Mouse (Mus musculus): ENCODE measurements at regions not wholly inside any gene's neighbourhood (a gene's known extent, or its start where the extent isn't known, plus 50 kb on each side); places are given as distances from the start of the nearest gene placed in this dataset.

GRCm38 (mm10) chr14:48896235-48896634 lies 169.7 kb upstream of the Ap5m1 start:
- Histone ChIP-seq H3K36me3 (ENCODE audit: control insufficient read depth, insufficient read depth) (no peaks in the 10 kb centered on the region), H3K79me2 (ENCODE audit: control insufficient read depth, insufficient read depth) (no peaks in the 10 kb centered on the region), H3K79me3 (ENCODE audit: low read depth) (no peaks in the 10 kb centered on the region), H3K4me3 (ENCODE audit: insufficient read depth, poor library complexity, severe bottlenecking) (no peak overlapping the region), H3ac (ENCODE audit: control insufficient read depth, insufficient read length, low read depth) (no peak overlapping the region), H3K27me3 (ENCODE audit: control insufficient read depth, insufficient read depth, insufficient read length) (peaks cover 7% of the 10 kb centered on the region)
- TF ChIP-seq USF1 (IDR thresholded peaks at IDR 0.05; ENCODE audit: low read depth) (no peak), CEBPB (IDR thresholded peaks at IDR 0.05; ENCODE audit: low read depth) (peak; percentile 100), MYOG (IDR thresholded peaks at IDR 0.05; ENCODE audit: control insufficient read depth, extremely low read depth, insufficient read length) (no peak), CTCF (IDR thresholded peaks at IDR 0.05; ENCODE audit: control insufficient read depth, insufficient read depth, insufficient read length) (no peak), MYOD1 (IDR thresholded peaks at IDR 0.05; ENCODE audit: control insufficient read depth, insufficient read length, low read depth) (no peak), MAX (IDR thresholded peaks at IDR 0.05) (peak; percentile 61), FOSL1 (IDR thresholded peaks at IDR 0.05; ENCODE audit: insufficient read depth, low read length, poor library complexity, severe bottlenecking) (peak; percentile 65)

GRCm38 (mm10) chr14:48891216-48891615 lies 174.7 kb upstream of the Ap5m1 start:
- TF ChIP-seq FOSL1 (IDR thresholded peaks at IDR 0.05; ENCODE audit: insufficient read depth, low read length, poor library complexity, severe bottlenecking) (no peak), MAX (IDR thresholded peaks at IDR 0.05) (no peak), MYOD1 (IDR thresholded peaks at IDR 0.05; ENCODE audit: control insufficient read depth, insufficient read length, low read depth) (no peak), CEBPB (IDR thresholded peaks at IDR 0.05; ENCODE audit: low read depth) (no peak), MYOG (IDR thresholded peaks at IDR 0.05; ENCODE audit: control insufficient read depth, extremely low read depth, insufficient read length) (no peak), USF1 (IDR thresholded peaks at IDR 0.05; ENCODE audit: low read depth) (no peak), CTCF (IDR thresholded peaks at IDR 0.05; ENCODE audit: control insufficient read depth, insufficient read depth, insufficient read length) (no peak)
- Histone ChIP-seq H3K27me3 (ENCODE audit: control insufficient read depth, insufficient read depth, insufficient read length) (peaks cover 12% of the 10 kb centered on the region), H3K79me2 (ENCODE audit: control insufficient read depth, insufficient read depth) (no peaks in the 10 kb centered on the region), H3K36me3 (ENCODE audit: control insufficient read depth, insufficient read depth) (no peaks in the 10 kb centered on the region), H3K79me3 (ENCODE audit: low read depth) (no peaks in the 10 kb centered on the region), H3ac (ENCODE audit: control insufficient read depth, insufficient read length, low read depth) (no peak overlapping the region), H3K4me3 (ENCODE audit: insufficient read depth, poor library complexity, severe bottlenecking) (no peak overlapping the region)

- TF ChIP-seq FOSL1 (IDR thresholded peaks at IDR 0.05; ENCODE audit: insufficient read depth, low read length, poor library complexity, severe bottlenecking) (no peak), MYOG (IDR thresholded peaks at IDR 0.05; ENCODE audit: control insufficient read depth, extremely low read depth, insufficient read length) (no peak), CEBPB (IDR thresholded peaks at IDR 0.05; ENCODE audit: low read depth) (no peak), MAX (IDR thresholded peaks at IDR 0.05) (no peak), MYOD1 (IDR thresholded peaks at IDR 0.05; ENCODE audit: control insufficient read depth, insufficient read length, low read depth) (no peak), USF1 (IDR thresholded peaks at IDR 0.05; ENCODE audit: low read depth) (no peak), CTCF (IDR thresholded peaks at IDR 0.05; ENCODE audit: control insufficient read depth, insufficient read depth, insufficient read length) (no peak)
- no peak overlapping the region for H3K4me3 ChIP-seq (ENCODE audit: insufficient read depth, poor library complexity, severe bottlenecking)
- H3K27me3 ChIP-seq (ENCODE audit: control insufficient read depth, insufficient read depth, insufficient read length), result peaks cover 15% of the 10 kb centered on the region
- H3K79me2 ChIP-seq (ENCODE audit: control insufficient read depth, insufficient read depth), result no peaks in the 10 kb centered on the region
- H3K79me3 ChIP-seq (ENCODE audit: low read depth), result no peaks in the 10 kb centered on the region
- no peaks in the 10 kb centered on the region for H3K36me3 ChIP-seq (ENCODE audit: control insufficient read depth, insufficient read depth)
- no peak overlapping the region for H3ac ChIP-seq (ENCODE audit: control insufficient read depth, insufficient read length, low read depth)
Observed at GRCm38 (mm10) chr14:48888954-48889353, 176.9 kb upstream of the Ap5m1 start.

GRCm38 (mm10) chr14:48880041-48880440 lies 185.9 kb upstream of the Ap5m1 start:
- H3K79me2 ChIP-seq (ENCODE audit: control insufficient read depth, insufficient read depth), result no peaks in the 10 kb centered on the region
- no peak overlapping the region for H3ac ChIP-seq (ENCODE audit: control insufficient read depth, insufficient read length, low read depth)
- no peak for TF ChIP-seq FOSL1 (IDR thresholded peaks at IDR 0.05; ENCODE audit: insufficient read depth, low read length, poor library complexity, severe bottlenecking)
- TF ChIP-seq MYOD1 (IDR thresholded peaks at IDR 0.05; ENCODE audit: control insufficient read depth, insufficient read length, low read depth), result no peak
- no peak for TF ChIP-seq MAX (IDR thresholded peaks at IDR 0.05)
- no peak for TF ChIP-seq USF1 (IDR thresholded peaks at IDR 0.05; ENCODE audit: low read depth)
- no peak for TF ChIP-seq CEBPB (IDR thresholded peaks at IDR 0.05; ENCODE audit: low read depth)
- peaks cover 24% of the 10 kb centered on the region for H3K27me3 ChIP-seq (ENCODE audit: control insufficient read depth, insufficient read depth, insufficient read length)
- H3K4me3 ChIP-seq (ENCODE audit: insufficient read depth, poor library complexity, severe bottlenecking), result no peak overlapping the region
- no peaks in the 10 kb centered on the region for H3K36me3 ChIP-seq (ENCODE audit: control insufficient read depth, insufficient read depth)
- no peaks in the 10 kb centered on the region for H3K79me3 ChIP-seq (ENCODE audit: low read depth)

GRCm38 (mm10) chr14:48877998-48878657 lies 187.8 kb upstream of the Ap5m1 start:
- TF ChIP-seq MAX (IDR thresholded peaks at IDR 0.05) (no peak), CTCF (IDR thresholded peaks at IDR 0.05; ENCODE audit: control insufficient read depth, insufficient read depth, insufficient read length) (no peak), CEBPB (IDR thresholded peaks at IDR 0.05; ENCODE audit: low read depth) (no peak), USF1 (IDR thresholded peaks at IDR 0.05; ENCODE audit: low read depth) (no peak), FOSL1 (IDR thresholded peaks at IDR 0.05; ENCODE audit: insufficient read depth, low read length, poor library complexity, severe bottlenecking) (no peak), MYOG (IDR thresholded peaks at IDR 0.05; ENCODE audit: control insufficient read depth, extremely low read depth, insufficient read length) (no peak), MYOD1 (IDR thresholded peaks at IDR 0.05; ENCODE audit: control insufficient read depth, insufficient read length, low read depth) (no peak)
- H3K36me3 ChIP-seq (ENCODE audit: control insufficient read depth, insufficient read depth), result no peaks in the 10 kb centered on the region
- H3K79me2 ChIP-seq (ENCODE audit: control insufficient read depth, insufficient read depth), result no peaks in the 10 kb centered on the region
- H3K79me3 ChIP-seq (ENCODE audit: low read depth), result no peaks in the 10 kb centered on the region
- no peak overlapping the region for H3K4me3 ChIP-seq (ENCODE audit: insufficient read depth, poor library complexity, severe bottlenecking)
- H3ac ChIP-seq (ENCODE audit: control insufficient read depth, insufficient read length, low read depth), result no peak overlapping the region
- peaks cover 12% of the 10 kb centered on the region for H3K27me3 ChIP-seq (ENCODE audit: control insufficient read depth, insufficient read depth, insufficient read length)
